Mouse (Mus musculus) spleen, adult 2 months (tissue): ENCODE measurements around the gene Tmem191c.

Experiments
- CTCF ChIP-seq: fragments of 200-500 bp; IDR thresholded peaks from 2 replicates; pipeline ENCODE4 v1.5.1; 2011; ENCODE audit warnings: mild to moderate bottlenecking, inconsistent platforms; ENCODE audit not compliant: insufficient read depth, insufficient read length, insufficient replicate concordance; ENCODE audit errors: extremely low read depth
- POLR2A ChIP-seq: fragments of 200-500 bp; IDR thresholded peaks from 2 replicates; pipeline ENCODE4 v1.6.1; 2011; ENCODE audit warnings: low read depth, low read length, inconsistent platforms

- no peak for TF ChIP-seq CTCF
- no peak for TF ChIP-seq POLR2A
Measured at GRCm38 (mm10) chr16:17257359-17257821, 18.5 kb upstream of the Tmem191c start.
